ENCODE assay signal across 8 mouse cellular contexts in genomic region chr1:64717504-64717903, GRCm38 (mm10). TPM values are rescaled to one million over a fixed set of nuclear protein-coding genes. Genes with fewer than 3 reads are reported as not detected.
DNase-seq lines count a peak whose midpoint lies in the region; ATAC-seq and TF ChIP-seq lines count a peak whose summit lies in the region.

No protein-coding gene starts in this region.

- no peak overlapping the region for H3K27ac ChIP-seq in heart, embryonic 11.5 days (ENCODE audit: low read depth, low read length)
- no peak overlapping the region for H3K27ac ChIP-seq in heart, postnatal 0 days (ENCODE audit: low read depth)
- no peak overlapping the region for H3K27ac ChIP-seq in stomach, embryonic 15.5 days

- no peak for ATAC-seq in heart, embryonic 11.5 days (replicated peaks; ENCODE audit: insufficient number of reproducible peaks, low FRiP score, low TSS enrichment)
- ATAC-seq in heart, postnatal 0 days (ENCODE audit: insufficient read depth, low read depth), result peak; percentile 78
- ATAC-seq in stomach, embryonic 15.5 days (ENCODE audit: insufficient read depth, low FRiP score, low read depth), result peak; percentile 63; the same call in 1 of the 2 replicates

- H3K9ac ChIP-seq in heart, embryonic 11.5 days (ENCODE audit: low read depth, low read length), result no peak overlapping the region
- no peak overlapping the region for H3K9ac ChIP-seq in heart, postnatal 0 days (replicated peaks; ENCODE audit: low read depth, low read length)
- H3K9ac ChIP-seq in stomach, embryonic 15.5 days, result no peak overlapping the region

- no peaks in the 10 kb centered on the region for H3K36me3 ChIP-seq in heart, embryonic 11.5 days (ENCODE audit: control insufficient read depth, insufficient read depth, low read length)
- peaks cover 24% of the 10 kb centered on the region for H3K36me3 ChIP-seq in heart, postnatal 0 days (replicated peaks; ENCODE audit: control insufficient read depth, insufficient read depth, low read length)
- no peaks in the 10 kb centered on the region for H3K36me3 ChIP-seq in stomach, embryonic 15.5 days

- H3K4me1 ChIP-seq in heart, embryonic 11.5 days (ENCODE audit: control insufficient read depth, insufficient read depth, low read length), result peaks cover 5% of the 10 kb centered on the region; the same call in 1 of the 2 replicates
- 0 out of 2 replicates have a peak, but pooled peaks cover 4% of the 10 kb centered on the region for H3K4me1 ChIP-seq in heart, postnatal 0 days (ENCODE audit: control insufficient read depth, insufficient read depth)
- 0 out of 2 replicates have a peak, but pooled peaks cover 3% of the 10 kb centered on the region for H3K4me1 ChIP-seq in stomach, embryonic 15.5 days

- no peak overlapping the region for H3K4me2 ChIP-seq in heart, embryonic 11.5 days
- no peak overlapping the region for H3K4me2 ChIP-seq in heart, postnatal 0 days (ENCODE audit: low read depth, low read length)
- no peak overlapping the region for H3K4me2 ChIP-seq in stomach, embryonic 15.5 days

- no peaks in the 10 kb centered on the region for H3K27me3 ChIP-seq in heart, embryonic 11.5 days (ENCODE audit: control insufficient read depth, insufficient read depth, low read length)
- no peaks in the 10 kb centered on the region for H3K27me3 ChIP-seq in heart, postnatal 0 days (ENCODE audit: control insufficient read depth, insufficient read depth, low read length)
- H3K27me3 ChIP-seq in stomach, embryonic 15.5 days (replicated peaks), result no peaks in the 10 kb centered on the region

- H3K4me3 ChIP-seq in heart, embryonic 11.5 days (ENCODE audit: low read depth, low read length), result no peak overlapping the region
- no peak overlapping the region for H3K4me3 ChIP-seq in heart, postnatal 0 days (ENCODE audit: low read depth, low read length)
- no peak overlapping the region for H3K4me3 ChIP-seq in stomach, embryonic 15.5 days (replicated peaks)

- DNase-seq in heart, adult 11 months, result peak; percentile 93
- peak; percentile 32 for DNase-seq in MEL-GATA-1-ER (ENCODE audit: extremely low read depth, low read depth)
- DNase-seq in cerebellum, postnatal 25 days, result peak; percentile 64 to 82
- DNase-seq in heart, postnatal 0 days (ENCODE audit: low spot score), result peak; percentile 57
- DNase-seq in kidney, postnatal 25 days, result peak; percentile 63 to 66
- peak; percentile 76 for DNase-seq in lung, postnatal 36 days

- no peaks in the 10 kb centered on the region for H3K9me3 ChIP-seq in heart, embryonic 11.5 days (replicated peaks; ENCODE audit: control insufficient read depth, low read length)
- no peaks in the 10 kb centered on the region for H3K9me3 ChIP-seq in heart, postnatal 0 days (replicated peaks; ENCODE audit: control insufficient read depth, low read length)
- H3K9me3 ChIP-seq in stomach, embryonic 15.5 days, result no peaks in the 10 kb centered on the region

- peak; percentile 75 for TF ChIP-seq CTCF in heart, postnatal 0 days (IDR thresholded peaks at IDR 0.05; ENCODE audit: low read depth)

- TF ChIP-seq EP300 in heart, postnatal 0 days (IDR thresholded peaks at IDR 0.05; ENCODE audit: low read depth), result no peak

RNA-seq across cellular contexts. Expression of gene Fzd5, which starts 20.0 kb away (rescaled TPM):
- polyA plus RNA-seq in heart, embryonic 11.5 days (2014; fragmentation: Nextera tagmentation; extraction: Ambion mirVana), result 1.4 and 2.2 TPM in 2 replicates
- total RNA-seq in heart, postnatal 0 days (2014; rRNA removed; ENCODE audit: low replicate concordance), result 6.0 and 17.9 TPM in 2 replicates
- 1.3 and 1.4 TPM in 2 replicates for polyA plus RNA-seq in heart, postnatal 0 days (2015; fragmentation: Nextera tagmentation; extraction: Ambion mirVana)
- polyA plus RNA-seq in stomach, embryonic 15.5 days (2015; fragmentation: Nextera tagmentation; extraction: Ambion mirVana), result 7.3 and 9.2 TPM in 2 replicates

RNA-seq across cellular contexts. Expression of gene Ccnyl1, which starts 27.2 kb away (rescaled TPM):
- 6.1 and 6.8 TPM in 2 replicates for polyA plus RNA-seq in heart, embryonic 11.5 days (2014; fragmentation: Nextera tagmentation; extraction: Ambion mirVana)
- 9.7 and 12.7 TPM in 2 replicates for total RNA-seq in heart, postnatal 0 days (2014; rRNA removed; ENCODE audit: low replicate concordance)
- 2.5 and 3.4 TPM in 2 replicates for polyA plus RNA-seq in heart, postnatal 0 days (2015; fragmentation: Nextera tagmentation; extraction: Ambion mirVana)
- 4.5 and 5.2 TPM in 2 replicates for polyA plus RNA-seq in stomach, embryonic 15.5 days (2015; fragmentation: Nextera tagmentation; extraction: Ambion mirVana)

Comparison
In these comparisons a context has a peak if more than half of its experiments do, and no peak if none do; other contexts are left out.
1. DNase-seq: peak in every context shown above with its lines; median percentile 93 in heart, adult 11 months; 76 in lung, postnatal 36 days; 73 in cerebellum, postnatal 25 days; 64 in kidney, postnatal 25 days; 57 in heart, postnatal 0 days; 32 in MEL-GATA-1-ER.